Mouse (Mus musculus) B cell, adult 2 months (primary cell): ENCODE results near the gene Asb6.

ENCODE experiments used
- DNase-seq, 2 experiments: peaks; one replicate each; pipeline ENCODE4 v3.0.0; 2022

The Asb6 gene

DNA sequence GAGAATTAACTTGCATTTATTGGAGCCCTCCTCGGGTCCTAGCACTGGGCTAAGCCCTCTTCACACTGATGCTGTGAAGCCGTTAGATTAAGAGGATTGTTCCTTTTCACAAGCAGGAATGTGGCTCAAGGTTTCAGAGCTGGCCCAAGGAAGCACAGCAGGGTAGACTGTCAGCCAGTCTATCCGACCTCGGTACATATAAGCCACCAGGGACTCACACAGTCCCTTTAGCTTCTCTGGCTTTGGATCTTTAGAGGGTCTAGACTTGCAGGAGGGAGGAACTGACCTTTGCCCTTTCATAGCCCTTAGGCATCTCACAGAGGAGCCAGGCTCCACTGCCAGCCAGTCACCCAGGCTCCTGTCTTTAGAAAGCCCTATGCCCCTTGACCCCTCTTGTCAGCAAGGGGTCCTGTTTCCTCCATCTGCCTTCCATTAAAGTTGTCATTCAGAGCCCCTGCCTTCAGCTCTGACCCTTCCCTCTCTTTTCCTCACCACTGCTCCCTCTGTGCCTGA, at the start of gene Asb6:
Gene Asb6, minus strand, starts transcription at position 51 of the 513 bp plus-strand sequence.
- no peak for DNase-seq

DNA sequence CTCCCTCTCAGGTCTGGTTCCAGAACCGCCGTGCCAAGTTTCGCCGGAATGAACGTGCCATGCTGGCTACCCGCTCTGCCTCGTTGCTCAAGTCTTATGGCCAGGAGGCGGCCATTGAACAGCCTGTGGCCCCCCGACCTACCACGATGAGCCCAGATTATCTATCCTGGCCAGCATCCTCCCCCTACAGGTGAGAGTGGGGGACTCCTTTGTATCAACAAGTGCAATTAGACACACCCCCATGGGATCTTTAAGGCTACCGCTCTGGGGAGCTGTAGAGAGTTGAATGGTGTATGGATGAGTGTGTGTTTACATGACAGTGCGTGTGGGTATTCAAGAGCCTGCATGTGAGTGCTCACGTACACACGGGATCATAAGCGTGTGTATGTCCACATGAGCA, 49.3 kb upstream of the Asb6 start:
- no peak for DNase-seq

- no peak for DNase-seq
Measured at GRCm38 (mm10) chr2:30875621-30876432, 45.7 kb upstream of the Asb6 start.

GRCm38 (mm10) chr2:30875096-30875495, 45.0 kb upstream of the Asb6 start:
- DNase-seq: no peak

GRCm38 (mm10) chr2:30874445-30874844, 44.3 kb upstream of the Asb6 start:
- DNase-seq: no peak

GRCm38 (mm10) chr2:30872669-30873068, 42.5 kb upstream of the Asb6 start:
- DNase-seq: no peak

GRCm38 (mm10) chr2:30870863-30871262, 40.7 kb upstream of the Asb6 start:
- DNase-seq: no peak

DNA sequence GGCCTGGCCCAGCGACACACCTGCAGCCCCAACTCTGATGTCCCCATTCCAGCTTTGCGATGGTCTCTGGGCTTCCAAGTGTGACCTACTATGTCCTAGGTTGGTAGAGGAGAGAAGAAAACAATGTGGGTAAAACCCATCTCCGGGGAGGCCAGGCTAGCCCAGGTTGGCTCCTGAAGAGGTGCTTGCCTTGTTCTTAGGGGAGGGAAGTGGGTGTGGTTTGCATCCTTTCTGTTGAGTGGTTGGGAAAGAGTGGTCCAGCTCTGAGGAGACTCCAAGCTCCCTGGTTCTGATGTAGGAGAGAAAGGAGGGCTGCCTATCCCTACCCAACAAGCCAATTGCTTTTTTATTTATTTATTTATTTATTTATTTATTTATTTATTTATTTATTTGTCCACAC, 35.3 kb upstream of the Asb6 start:
- DNase-seq: no peak

- no peak for DNase-seq
Measured at GRCm38 (mm10) chr2:30864968-30865381, 34.8 kb upstream of the Asb6 start.

GRCm38 (mm10) chr2:30863574-30863973, 33.4 kb upstream of the Asb6 start:
- DNase-seq: no peak

- no peak for DNase-seq
Measured at GRCm38 (mm10) chr2:30862081-30862480, 31.9 kb upstream of the Asb6 start.

- no peak for DNase-seq
Measured at GRCm38 (mm10) chr2:30859782-30860181, 29.6 kb upstream of the Asb6 start.

GRCm38 (mm10) chr2:30857076-30857475, 26.9 kb upstream of the Asb6 start:
- DNase-seq: no peak

GRCm38 (mm10) chr2:30852771-30853313, 22.7 kb upstream of the Asb6 start:
- DNase-seq: no peak

DNA sequence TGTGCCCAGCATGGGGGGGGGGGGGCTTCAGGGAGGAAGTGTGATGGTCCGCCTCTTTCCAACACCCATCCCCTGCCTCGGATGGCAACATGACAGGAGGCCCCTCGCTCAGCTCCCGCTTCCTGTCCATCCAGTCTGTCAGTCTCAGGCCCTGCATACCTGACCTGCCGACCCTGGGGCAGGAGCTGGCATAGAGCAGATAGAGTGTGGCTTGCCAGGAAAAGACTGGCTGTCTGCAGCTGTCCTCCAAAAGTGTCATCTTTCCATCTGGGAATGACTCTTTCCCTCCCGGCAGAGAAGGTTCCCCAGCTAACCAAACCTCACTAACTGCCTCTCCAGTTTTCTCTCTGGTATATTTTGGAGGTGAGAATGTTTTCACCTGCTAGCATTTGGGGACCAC, 20.4 kb upstream of the Asb6 start:
- no peak for DNase-seq

- DNase-seq: no peak
Measured at GRCm38 (mm10) chr2:30848184-30848583, 18.1 kb upstream of the Asb6 start.

GRCm38 (mm10) chr2:30846723-30847122, 16.6 kb upstream of the Asb6 start:
- DNase-seq: no peak

DNA sequence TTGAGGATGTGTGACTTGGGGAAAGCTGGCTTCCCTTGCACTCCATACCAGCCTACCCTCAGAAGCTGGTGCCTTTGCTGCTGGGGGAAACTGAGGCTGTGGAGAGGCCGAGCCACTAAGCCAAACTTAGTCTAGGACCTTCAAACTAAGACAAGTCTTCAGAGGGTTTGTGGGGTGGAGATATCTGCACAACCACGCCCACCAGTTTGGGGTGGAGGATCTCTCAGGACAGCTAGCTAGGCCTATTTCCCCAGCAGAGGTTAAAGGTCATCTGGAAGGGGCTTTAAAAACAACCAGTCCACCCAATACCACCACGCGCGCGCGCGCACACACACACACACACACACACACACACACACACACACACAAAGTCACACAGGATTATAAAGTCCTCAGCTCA, 16.1 kb upstream of the Asb6 start:
- DNase-seq: no peak

- DNase-seq: no peak
Measured at GRCm38 (mm10) chr2:30845152-30846070, 15.3 kb upstream of the Asb6 start.

GRCm38 (mm10) chr2:30842615-30843014, 12.5 kb upstream of the Asb6 start:
- no peak for DNase-seq

DNA sequence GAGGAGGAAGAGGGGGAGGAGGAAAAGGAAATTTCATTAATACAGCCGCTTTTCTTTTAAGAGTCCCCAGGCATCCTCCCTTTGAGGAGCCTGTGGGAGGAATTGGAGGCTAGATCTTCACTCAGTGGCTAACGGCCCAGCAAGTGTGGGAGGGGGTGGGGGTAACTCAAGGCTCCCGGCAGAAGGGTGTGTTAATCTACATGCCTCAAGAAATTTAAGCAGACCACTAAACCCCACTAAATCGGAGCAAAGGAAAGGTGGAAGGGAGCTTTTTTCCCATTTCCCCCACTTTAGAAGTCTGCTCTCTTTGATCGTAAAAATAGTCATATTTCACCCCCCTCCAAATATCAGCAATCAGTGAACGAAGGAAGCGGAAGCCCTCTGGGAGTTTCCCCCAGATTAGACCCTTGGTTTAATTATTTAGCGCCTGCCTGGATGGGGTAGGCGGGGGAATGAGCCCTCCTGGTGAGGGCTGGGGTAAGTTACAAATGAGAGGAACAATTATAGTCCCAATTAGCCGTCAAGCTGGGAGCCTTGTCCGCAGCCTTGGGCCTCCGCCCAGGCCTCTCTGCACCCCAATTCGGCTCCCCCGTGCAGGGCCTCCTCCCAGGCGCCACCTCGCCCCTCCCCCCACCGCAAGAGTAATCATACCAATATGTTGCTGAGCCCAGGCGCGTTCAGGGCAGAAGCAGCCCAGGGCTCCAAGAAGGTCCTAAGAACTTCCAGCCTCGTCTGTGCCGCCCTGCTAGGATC, 6.3 kb upstream of the Asb6 start:
- no peak for DNase-seq

- DNase-seq: no peak
Measured at GRCm38 (mm10) chr2:30834373-30835022, 4.4 kb upstream of the Asb6 start, which contains the start of gene Prrx2. Gene Prrx2 (plus strand): TSS chr2:30834972.
